Mouse (Mus musculus): ENCODE results near the gene Entpd1.

- TF ChIP-seq CTCF (IDR thresholded peaks at IDR 0.05; ENCODE audit: borderline replicate concordance, control insufficient read depth, extremely low read depth, insufficient read depth, low read length, poor library complexity): no peak
- TF ChIP-seq POLR2A (IDR thresholded peaks at IDR 0.05; ENCODE audit: control insufficient read depth, extremely low read depth, insufficient read depth, low read length, poor library complexity): no peak
Observed at GRCm38 (mm10) chr19:40748559-40748958, 136.4 kb downstream of the Entpd1 start, which contains the start of gene Cc2d2b.
